Mouse (Mus musculus) E14TG2a.4 (cell line): Measurements from ENCODE around the gene Arhgap22.
A peak's percentile ranks its signal among the peaks of the same experiment; 100 is the strongest.

Experiments
- H3K27me3 ChIP-seq: 2 replicates; pipeline ENCODE4 v1.6.1; 2014; ENCODE audit warnings: low read length, control low read depth; ENCODE audit not compliant: insufficient read depth
- H3K36me3 ChIP-seq: 2 replicates; pipeline ENCODE4 v1.6.1; 2014; ENCODE audit warnings: low read length, control low read depth; ENCODE audit not compliant: insufficient read depth
- H3K4me1 ChIP-seq: replicated peaks from 2 replicates; pipeline ENCODE4 v1.6.1; 2014; ENCODE audit warnings: low read depth, low read length, control low read depth
- H3K4me3 ChIP-seq: replicated peaks from 2 replicates; pipeline ENCODE4 v1.5.1; 2014; ENCODE audit warnings: mild to moderate bottlenecking, low read length
- H3K9me3 ChIP-seq: 2 replicates; pipeline ENCODE4 v1.6.1; 2014; ENCODE audit warnings: low read length, control low read depth
- CTCF ChIP-seq: conservative IDR thresholded peaks from 2 replicates; pipeline ENCODE4 v1.5.1; 2014; ENCODE audit warnings: low read length
- NANOG ChIP-seq: IDR thresholded peaks from 2 replicates; pipeline ENCODE4 v1.6.1; 2014; ENCODE audit warnings: borderline replicate concordance, low read length, mixed read lengths
- POU5F1 ChIP-seq: IDR thresholded peaks from 2 replicates; pipeline ENCODE4 v1.6.1; 2014; ENCODE audit warnings: low read length, borderline replicate concordance

Arhgap22 gene

GRCm38 (mm10) chr14:33305645-33306281 lies 91.9 kb downstream of the Arhgap22 start:
- Histone ChIP-seq H3K4me1 (peaks cover 5% of the 10 kb centered on the region; the same call in 1 of the 2 replicates), H3K9me3 (no peaks in the 10 kb centered on the region), H3K27me3 (peaks cover 25% of the 10 kb centered on the region), H3K36me3 (no peaks in the 10 kb centered on the region), H3K4me3 (no peak overlapping the region)
- TF ChIP-seq POU5F1 (no peak), CTCF (no peak), NANOG (no peak)

- peaks cover 22% of the 10 kb centered on the region for H3K27me3 ChIP-seq
- no peaks in the 10 kb centered on the region for H3K9me3 ChIP-seq
- H3K4me3 ChIP-seq, result no peak overlapping the region
- TF ChIP-seq CTCF, result no peak
- no peak for TF ChIP-seq NANOG
- no peak for TF ChIP-seq POU5F1
- H3K4me1 ChIP-seq, result peaks cover 13% of the 10 kb centered on the region
- H3K36me3 ChIP-seq, result no peaks in the 10 kb centered on the region
Observed at GRCm38 (mm10) chr14:33310719-33311118, 96.9 kb downstream of the Arhgap22 start.

- Histone ChIP-seq H3K9me3 (no peaks in the 10 kb centered on the region), H3K4me1 (peaks cover 10% of the 10 kb centered on the region), H3K4me3 (no peak overlapping the region), H3K27me3 (peaks cover 29% of the 10 kb centered on the region), H3K36me3 (no peaks in the 10 kb centered on the region)
- no peak for TF ChIP-seq POU5F1
- no peak for TF ChIP-seq CTCF
- no peak for TF ChIP-seq NANOG
Observed at GRCm38 (mm10) chr14:33312309-33312708, 98.5 kb downstream of the Arhgap22 start.

GRCm38 (mm10) chr14:33313624-33314023 lies 99.8 kb downstream of the Arhgap22 start:
- H3K9me3 ChIP-seq, result no peaks in the 10 kb centered on the region
- peaks cover 39% of the 10 kb centered on the region for H3K27me3 ChIP-seq
- TF ChIP-seq CTCF (peak; percentile 70), NANOG (no peak)

GRCm38 (mm10) chr14:33314160-33314559 lies 100.3 kb downstream of the Arhgap22 start:
- Histone ChIP-seq H3K27me3 (peaks cover 37% of the 10 kb centered on the region), H3K36me3 (no peaks in the 10 kb centered on the region), H3K9me3 (no peaks in the 10 kb centered on the region), H3K4me3 (no peak overlapping the region), H3K4me1 (peaks cover 10% of the 10 kb centered on the region)
- TF ChIP-seq CTCF, result no peak
- TF ChIP-seq NANOG, result no peak
- no peak for TF ChIP-seq POU5F1

More at GRCm38 (mm10) chr14:33313624-33314023, 99.8 kb downstream of the Arhgap22 start:
- Histone ChIP-seq H3K4me3 (no peak overlapping the region), H3K4me1 (peaks cover 10% of the 10 kb centered on the region), H3K36me3 (no peaks in the 10 kb centered on the region)

- no peaks in the 10 kb centered on the region for H3K9me3 ChIP-seq
- H3K4me3 ChIP-seq, result no peak overlapping the region
- no peaks in the 10 kb centered on the region for H3K36me3 ChIP-seq
- no peak for TF ChIP-seq POU5F1
- TF ChIP-seq NANOG, result no peak
- TF ChIP-seq CTCF, result no peak
- peaks cover 29% of the 10 kb centered on the region for H3K27me3 ChIP-seq
- H3K4me1 ChIP-seq, result peaks cover 10% of the 10 kb centered on the region
Observed at GRCm38 (mm10) chr14:33315111-33315510, 101.3 kb downstream of the Arhgap22 start.

GRCm38 (mm10) chr14:33315771-33316170 lies 101.9 kb downstream of the Arhgap22 start:
- peaks cover 15% of the 10 kb centered on the region for H3K4me1 ChIP-seq
- H3K27me3 ChIP-seq, result peaks cover 29% of the 10 kb centered on the region
- TF ChIP-seq POU5F1, result no peak
- TF ChIP-seq NANOG, result no peak
- TF ChIP-seq CTCF, result no peak
- no peaks in the 10 kb centered on the region for H3K36me3 ChIP-seq
- H3K4me3 ChIP-seq, result no peak overlapping the region
- no peaks in the 10 kb centered on the region for H3K9me3 ChIP-seq

- TF ChIP-seq NANOG (no peak), POU5F1 (no peak)
- H3K4me1 ChIP-seq, result peaks cover 29% of the 10 kb centered on the region
- H3K9me3 ChIP-seq, result no peaks in the 10 kb centered on the region
- H3K4me3 ChIP-seq, result no peak overlapping the region
- no peaks in the 10 kb centered on the region for H3K36me3 ChIP-seq
- H3K27me3 ChIP-seq, result peaks cover 36% of the 10 kb centered on the region
Observed at GRCm38 (mm10) chr14:33317946-33318345, 104.1 kb downstream of the Arhgap22 start.
